Mouse (Mus musculus): ENCODE data around the gene Tmem81. TPM values are rescaled to one million over a fixed set of nuclear protein-coding genes. Genes with fewer than 3 reads are reported as not detected.
"Not testable (repeated sequence)": the region's sequence is repeated elsewhere in the genome, so short reads cannot be mapped to it uniquely, and the experiment has no call there.

Tmem81 gene
- 1.1 and 1.9 TPM in 2 replicates for polyA plus RNA-seq (2016; fragmentation: Nextera tagmentation; extraction: Ambion mirVana)

GRCm38 (mm10) chr1:132506058-132506457, at the start of gene Tmem81:
TSS of gene Tmem81 (plus strand) at chr1:132506230.
- Histone ChIP-seq H3K4me3 (no peak within 1 kb of the TSS), H3K27ac (no peak within 1 kb of the TSS), H3K36me3 (peaks cover 79% of the 10 kb centered on the region), H3K9me3 (no peaks in the 10 kb centered on the region), H3K4me1 (replicated peaks) (no peaks in the 10 kb centered on the region), H3K27me3 (ENCODE audit: insufficient read depth, poor library complexity, severe bottlenecking) (no peaks in the 10 kb centered on the region)
- WGBS: 92% methylated on average over 7 of the region's 7 CpGs
- DNase-seq (ENCODE audit: low spot score): no peak

- Histone ChIP-seq H3K9me3 (no peaks in the 10 kb centered on the region), H3K27me3 (ENCODE audit: insufficient read depth, poor library complexity, severe bottlenecking) (no peaks in the 10 kb centered on the region), H3K4me1 (replicated peaks) (no peaks in the 10 kb centered on the region), H3K27ac (no peak overlapping the region), H3K4me3 (no peak overlapping the region), H3K36me3 (peaks cover 61% of the 10 kb centered on the region)
- whole genome bisulfite sequencing: 88% methylated on average over 5 of the region's 5 CpGs
- DNase-seq (ENCODE audit: low spot score): no peak
Measured at GRCm38 (mm10) chr1:132464651-132465050, 41.4 kb upstream of the Tmem81 start.

GRCm38 (mm10) chr1:132468926-132469325, 37.1 kb upstream of the Tmem81 start:
- Histone ChIP-seq H3K9me3 (no peaks in the 10 kb centered on the region), H3K4me3 (no peak overlapping the region), H3K4me1 (replicated peaks) (no peaks in the 10 kb centered on the region)

GRCm38 (mm10) chr1:132469519-132469918, 36.5 kb upstream of the Tmem81 start:
- no peak for DNase-seq (ENCODE audit: low spot score)
- no peaks in the 10 kb centered on the region for H3K9me3 ChIP-seq
- WGBS: 89% methylated on average over 7 of the region's 7 CpGs
- H3K27ac ChIP-seq: no peak overlapping the region
- peaks cover 21% of the 10 kb centered on the region for H3K36me3 ChIP-seq
- no peaks in the 10 kb centered on the region for H3K27me3 ChIP-seq (ENCODE audit: insufficient read depth, poor library complexity, severe bottlenecking)
- no peak overlapping the region for H3K4me3 ChIP-seq
- H3K4me1 ChIP-seq (replicated peaks): no peaks in the 10 kb centered on the region

More at GRCm38 (mm10) chr1:132468926-132469325, 37.1 kb upstream of the Tmem81 start:
- H3K27ac ChIP-seq: no peak overlapping the region
- H3K27me3 ChIP-seq (ENCODE audit: insufficient read depth, poor library complexity, severe bottlenecking): no peaks in the 10 kb centered on the region
- H3K36me3 ChIP-seq: peaks cover 27% of the 10 kb centered on the region
- DNase-seq (ENCODE audit: low spot score): no peak

- WGBS: 90% methylated on average over 1 of the region's 1 CpGs
- not testable (repeated sequence) for H3K27ac ChIP-seq; H3K9me3 ChIP-seq; H3K4me3 ChIP-seq; H3K4me1 ChIP-seq (replicated peaks); DNase-seq (ENCODE audit: low spot score); H3K27me3 ChIP-seq (ENCODE audit: insufficient read depth, poor library complexity, severe bottlenecking)
- H3K36me3 ChIP-seq: peaks cover 16% of the 10 kb centered on the region
Measured at GRCm38 (mm10) chr1:132470031-132470430, 36.0 kb upstream of the Tmem81 start.

- H3K4me3 ChIP-seq: no peak overlapping the region
- no peak overlapping the region for H3K27ac ChIP-seq
- 90% methylated on average over 2 of the region's 2 CpGs for WGBS
- peaks cover 8% of the 10 kb centered on the region for H3K4me1 ChIP-seq (replicated peaks)
- H3K36me3 ChIP-seq: peaks cover 9% of the 10 kb centered on the region
- no peaks in the 10 kb centered on the region for H3K9me3 ChIP-seq
- no peak for DNase-seq (ENCODE audit: low spot score)
- H3K27me3 ChIP-seq (ENCODE audit: insufficient read depth, poor library complexity, severe bottlenecking): no peaks in the 10 kb centered on the region
Measured at GRCm38 (mm10) chr1:132471032-132471431, 35.0 kb upstream of the Tmem81 start.

- no peaks in the 10 kb centered on the region for H3K9me3 ChIP-seq
- H3K4me3 ChIP-seq: no peak overlapping the region
- no peaks in the 10 kb centered on the region for H3K27me3 ChIP-seq (ENCODE audit: insufficient read depth, poor library complexity, severe bottlenecking)
- DNase-seq (ENCODE audit: low spot score): no peak
- no peak overlapping the region for H3K27ac ChIP-seq
- peaks cover 9% of the 10 kb centered on the region for H3K36me3 ChIP-seq
- WGBS: 91% methylated on average over 5 of the region's 5 CpGs
- H3K4me1 ChIP-seq (replicated peaks): peaks cover 12% of the 10 kb centered on the region
Measured at GRCm38 (mm10) chr1:132471499-132471898, 34.5 kb upstream of the Tmem81 start.

- H3K27ac ChIP-seq: no peak overlapping the region
- H3K9me3 ChIP-seq: no peaks in the 10 kb centered on the region
- peaks cover 13% of the 10 kb centered on the region for H3K4me1 ChIP-seq (replicated peaks)
- DNase-seq (ENCODE audit: low spot score): no peak
- H3K4me3 ChIP-seq: no peak overlapping the region
- 63% methylated on average over 5 of the region's 5 CpGs for WGBS
- H3K27me3 ChIP-seq (ENCODE audit: insufficient read depth, poor library complexity, severe bottlenecking): no peaks in the 10 kb centered on the region
- H3K36me3 ChIP-seq: no peaks in the 10 kb centered on the region
Measured at GRCm38 (mm10) chr1:132472537-132472936, 33.5 kb upstream of the Tmem81 start.

- H3K4me3 ChIP-seq: no peak overlapping the region
- WGBS: 76% methylated on average over 1 of the region's 1 CpGs
Measured at GRCm38 (mm10) chr1:132474496-132474895, 31.5 kb upstream of the Tmem81 start.

GRCm38 (mm10) chr1:132476575-132476927, 29.5 kb upstream of the Tmem81 start:
- Histone ChIP-seq H3K36me3 (no peaks in the 10 kb centered on the region), H3K27me3 (ENCODE audit: insufficient read depth, poor library complexity, severe bottlenecking) (no peaks in the 10 kb centered on the region), H3K4me3 (peak overlapping the region; percentile 81), H3K27ac (peak overlapping the region; percentile 94), H3K4me1 (replicated peaks) (peaks cover 28% of the 10 kb centered on the region), H3K9me3 (no peaks in the 10 kb centered on the region)
- 7% methylated on average over 9 of the region's 9 CpGs for WGBS
- DNase-seq (ENCODE audit: low spot score): no peak

More at GRCm38 (mm10) chr1:132474496-132474895, 31.5 kb upstream of the Tmem81 start:
- H3K27ac ChIP-seq: no peak overlapping the region
- no peaks in the 10 kb centered on the region for H3K27me3 ChIP-seq (ENCODE audit: insufficient read depth, poor library complexity, severe bottlenecking)
- no peak for DNase-seq (ENCODE audit: low spot score)
- H3K9me3 ChIP-seq: no peaks in the 10 kb centered on the region
- H3K36me3 ChIP-seq: no peaks in the 10 kb centered on the region
- peaks cover 28% of the 10 kb centered on the region for H3K4me1 ChIP-seq (replicated peaks)

- WGBS: under 1% methylated on average over 43 of the region's 43 CpGs
Measured at GRCm38 (mm10) chr1:132476928-132477691, 28.9 kb upstream of the Tmem81 start, which contains the start of gene Rbbp5. TSS of gene Rbbp5 (plus strand) at chr1:132477365.

GRCm38 (mm10) chr1:132479438-132479837, 26.6 kb upstream of the Tmem81 start:
- Histone ChIP-seq H3K4me3 (no peak overlapping the region), H3K27ac (no peak overlapping the region), H3K27me3 (ENCODE audit: insufficient read depth, poor library complexity, severe bottlenecking) (no peaks in the 10 kb centered on the region), H3K36me3 (peaks cover 10% of the 10 kb centered on the region), H3K9me3 (no peaks in the 10 kb centered on the region), H3K4me1 (replicated peaks) (peaks cover 28% of the 10 kb centered on the region)
- DNase-seq (ENCODE audit: low spot score): no peak
- WGBS: 87% methylated on average over 1 of the region's 1 CpGs

More at GRCm38 (mm10) chr1:132476928-132477691, 28.9 kb upstream of the Tmem81 start, which contains the start of gene Rbbp5:
- H3K36me3 ChIP-seq: no peaks in the 10 kb centered on the region
- H3K9me3 ChIP-seq: no peaks in the 10 kb centered on the region
- no peaks in the 10 kb centered on the region for H3K27me3 ChIP-seq (ENCODE audit: insufficient read depth, poor library complexity, severe bottlenecking)
- DNase-seq (ENCODE audit: low spot score): peak; percentile 86
- H3K4me1 ChIP-seq (replicated peaks): peaks cover 28% of the 10 kb centered on the region
- peak within 1 kb of the TSS; percentile 81 for H3K4me3 ChIP-seq
- H3K27ac ChIP-seq: peak within 1 kb of the TSS; percentile 94

- peaks cover 15% of the 10 kb centered on the region for H3K4me1 ChIP-seq (replicated peaks)
Measured at GRCm38 (mm10) chr1:132481619-132482018, 24.4 kb upstream of the Tmem81 start.

More at GRCm38 (mm10) chr1:132481619-132482018, 24.4 kb upstream of the Tmem81 start:
- Histone ChIP-seq H3K36me3 (peaks cover 32% of the 10 kb centered on the region), H3K4me3 (no peak overlapping the region), H3K27ac (no peak overlapping the region), H3K9me3 (no peaks in the 10 kb centered on the region), H3K27me3 (ENCODE audit: insufficient read depth, poor library complexity, severe bottlenecking) (no peaks in the 10 kb centered on the region)
- 92% methylated on average over 2 of the region's 2 CpGs for WGBS
- DNase-seq (ENCODE audit: low spot score): no peak

All from hindbrain, embryonic 10.5 days (tissue).